Mouse (Mus musculus): Measurements from ENCODE around the gene Cdc42bpb. TPM values are rescaled to one million over a fixed set of nuclear protein-coding genes. Genes with fewer than 3 reads are reported as not detected.

The Cdc42bpb gene
- total RNA-seq, 2 experiments from 2014 or later = 138 to 143 TPM

GRCm38 (mm10) chr12:111343956-111344355, 33.6 kb downstream of the Cdc42bpb start:
- no peak for DNase-seq (ENCODE audit: low spot score in 2 of 2)

- DNase-seq (ENCODE audit: low spot score in 2 of 2) = no peak
Observed at GRCm38 (mm10) chr12:111340692-111341091, 36.8 kb downstream of the Cdc42bpb start.

GRCm38 (mm10) chr12:111337864-111338354, 39.6 kb downstream of the Cdc42bpb start:
- DNase-seq (ENCODE audit: low spot score in 2 of 2) = no peak

GRCm38 (mm10) chr12:111333020-111333605, 44.4 kb downstream of the Cdc42bpb start:
- no peak for DNase-seq (ENCODE audit: low spot score in 2 of 2)

GRCm38 (mm10) chr12:111332443-111332842, 45.1 kb downstream of the Cdc42bpb start:
- no peak for DNase-seq (ENCODE audit: low spot score in 2 of 2)

- no peak for DNase-seq (ENCODE audit: low spot score in 2 of 2)
Observed at GRCm38 (mm10) chr12:111331573-111331972, 45.9 kb downstream of the Cdc42bpb start.

- no peak for DNase-seq (ENCODE audit: low spot score in 2 of 2)
Observed at GRCm38 (mm10) chr12:111329281-111329680, 48.2 kb downstream of the Cdc42bpb start.

- DNase-seq (ENCODE audit: low spot score in 2 of 2) = no peak
Observed at GRCm38 (mm10) chr12:111328360-111328759, 49.2 kb downstream of the Cdc42bpb start.

GRCm38 (mm10) chr12:111325744-111326424, 51.6 kb downstream of the Cdc42bpb start:
- DNase-seq (ENCODE audit: low spot score in 2 of 2) = no peak

GRCm38 (mm10) chr12:111324949-111325348, 52.6 kb downstream of the Cdc42bpb start:
- DNase-seq (ENCODE audit: low spot score in 2 of 2) = no peak

- DNase-seq (ENCODE audit: low spot score in 2 of 2) = no peak
Observed at GRCm38 (mm10) chr12:111324536-111324935, 53.0 kb downstream of the Cdc42bpb start.

- no peak for DNase-seq (ENCODE audit: low spot score in 2 of 2)
Observed at GRCm38 (mm10) chr12:111323423-111323822, 54.1 kb downstream of the Cdc42bpb start.

GRCm38 (mm10) chr12:111321832-111322231, 55.7 kb downstream of the Cdc42bpb start:
- DNase-seq (ENCODE audit: low spot score in 2 of 2) = peak in 1 of 2 experiments; percentile 44

- no peak for DNase-seq (ENCODE audit: low spot score in 2 of 2)
Observed at GRCm38 (mm10) chr12:111320549-111320948, 57.0 kb downstream of the Cdc42bpb start.

- DNase-seq (ENCODE audit: low spot score in 2 of 2) = no peak
Observed at GRCm38 (mm10) chr12:111317694-111318093, 59.8 kb downstream of the Cdc42bpb start.

- no peak for DNase-seq (ENCODE audit: low spot score in 2 of 2)
Observed at GRCm38 (mm10) chr12:111314273-111314672, 63.2 kb downstream of the Cdc42bpb start.

GRCm38 (mm10) chr12:111311775-111312174, 65.7 kb downstream of the Cdc42bpb start:
- no peak for DNase-seq (ENCODE audit: low spot score in 2 of 2)

GRCm38 (mm10) chr12:111309931-111310330, 67.6 kb downstream of the Cdc42bpb start:
- DNase-seq (ENCODE audit: low spot score in 2 of 2) = no peak

GRCm38 (mm10) chr12:111309256-111309655, 68.3 kb downstream of the Cdc42bpb start:
- DNase-seq (ENCODE audit: low spot score in 2 of 2) = no peak

GRCm38 (mm10) chr12:111306821-111307220, 70.7 kb downstream of the Cdc42bpb start:
- DNase-seq (ENCODE audit: low spot score in 2 of 2) = no peak

- no peak for DNase-seq (ENCODE audit: low spot score in 2 of 2)
Observed at GRCm38 (mm10) chr12:111303702-111304337, 73.7 kb downstream of the Cdc42bpb start.

GRCm38 (mm10) chr12:111302018-111302345, 75.5 kb downstream of the Cdc42bpb start:
- no peak for DNase-seq (ENCODE audit: low spot score in 2 of 2)

Data from layer of hippocampus, postnatal 10 days (tissue).